Mouse (Mus musculus) hindbrain, postnatal 0 days (tissue): ENCODE results near the gene Fam173a. TPM values are rescaled to one million over a fixed set of nuclear protein-coding genes. Genes with fewer than 3 reads are reported as not detected.

Experiments
- ATAC-seq: fragments of 200-750 bp; cut with Nextera tagmentation; 2 replicates; pipeline ENCODE4 v1.8.0; 2017; ENCODE audit warnings: mild to moderate bottlenecking, moderate TSS enrichment, moderate library complexity
- DNase-seq: peaks from one replicate; pipeline ENCODE4 v3.0.0-alpha.2; 2015; ENCODE audit warnings: low spot score
- H3K27ac ChIP-seq: fragments of 300-500 bp; sonication (generic); 2 replicates; pipeline ENCODE4 v1.5.1; 2014; ENCODE audit warnings: mild to moderate bottlenecking
- H3K27me3 ChIP-seq: fragments of 300-500 bp; sonication (generic); 2 replicates; pipeline ENCODE4 v1.6.1; 2014; ENCODE audit warnings: low read length, mixed read lengths; ENCODE audit not compliant: insufficient read depth
- H3K36me3 ChIP-seq: fragments of 300-500 bp; sonication (generic); 2 replicates; pipeline ENCODE4 v1.6.1; 2014; ENCODE audit warnings: low read length, mixed read lengths; ENCODE audit not compliant: insufficient read depth
- H3K4me1 ChIP-seq: fragments of 300-500 bp; sonication (generic); 2 replicates; pipeline ENCODE4 v1.6.1; 2014; ENCODE audit warnings: antibody characterized with exemption, low read length, mixed read lengths; ENCODE audit not compliant: insufficient read depth
- H3K4me2 ChIP-seq: fragments of 300-500 bp; sonication (generic); 2 replicates; pipeline ENCODE4 v1.6.1; 2014; ENCODE audit warnings: low read depth, mild to moderate bottlenecking, low read length, moderate library complexity, mixed read lengths
- H3K4me3 ChIP-seq: fragments of 300-500 bp; sonication (generic); 2 replicates; pipeline ENCODE4 v1.5.1; 2014; ENCODE audit warnings: low read length
- H3K9ac ChIP-seq: fragments of 300-500 bp; sonication (generic); replicated peaks from 2 replicates; pipeline ENCODE4 v1.6.1; 2014; ENCODE audit warnings: mild to moderate bottlenecking, low read length, moderate library complexity, mixed read lengths
- H3K9me3 ChIP-seq: fragments of 300-500 bp; sonication (generic); 2 replicates; pipeline ENCODE4 v1.6.1; 2016; ENCODE audit warnings: low read length, mixed read lengths
- CTCF ChIP-seq: IDR thresholded peaks from 2 replicates; pipeline ENCODE4 v1.5.1; 2016; ENCODE audit warnings: antibody characterized with exemption, control low read depth, low read depth
- WGBS: fragments of 180-500 bp; shearing (Covaris S2); extraction: QIAGEN DNeasy Blood & Tissue Kit; methylation state at CpG from one replicate; pipeline ENCODE4 v1.1.7; 2014; 5-methylcytosine and 5-hydroxymethylcytosine counted together
- polyA plus RNA-seq: library from polyadenylated mRNA; unstranded; fragments of >200 nt; fragmentation: Nextera tagmentation; extraction: Ambion mirVana; gene quantifications from 2 replicates; pipeline ENCODE4 v1.2.1, GENCODE M21; 2015
- total RNA-seq: library from RNA; depleted of rRNA; stranded (reverse); fragments of >200 nt; gene quantifications from 2 replicates; pipeline ENCODE4 v1.2.3, GENCODE M21; 2014

Fam173a gene
- total and polyA plus RNA-seq, 2 experiments from 2014 or later, result 101 to 117 TPM

GRCm38 (mm10) chr17:25824362-25825142 is 31.9 kb upstream of the Fam173a start:
- H3K36me3 ChIP-seq, result peaks cover 16% of the 10 kb centered on the region; the same call in 1 of the 2 replicates
- H3K27me3 ChIP-seq, result no peaks in the 10 kb centered on the region
- no peak for ATAC-seq
- no peak for TF ChIP-seq CTCF
- H3K27ac ChIP-seq, result no peak overlapping the region
- H3K4me1 ChIP-seq, result peaks cover 25% of the 10 kb centered on the region
- H3K4me2 ChIP-seq, result peak overlapping the region; percentile 99
- H3K9ac ChIP-seq, result peak overlapping the region; percentile 78; the same call in 1 of the 2 replicates
- H3K4me3 ChIP-seq, result peak overlapping the region; percentile 56
- H3K9me3 ChIP-seq, result no peaks in the 10 kb centered on the region
- no peak for DNase-seq
- WGBS, result 80% methylated on average over 16 of the region's 17 CpGs

DNA sequence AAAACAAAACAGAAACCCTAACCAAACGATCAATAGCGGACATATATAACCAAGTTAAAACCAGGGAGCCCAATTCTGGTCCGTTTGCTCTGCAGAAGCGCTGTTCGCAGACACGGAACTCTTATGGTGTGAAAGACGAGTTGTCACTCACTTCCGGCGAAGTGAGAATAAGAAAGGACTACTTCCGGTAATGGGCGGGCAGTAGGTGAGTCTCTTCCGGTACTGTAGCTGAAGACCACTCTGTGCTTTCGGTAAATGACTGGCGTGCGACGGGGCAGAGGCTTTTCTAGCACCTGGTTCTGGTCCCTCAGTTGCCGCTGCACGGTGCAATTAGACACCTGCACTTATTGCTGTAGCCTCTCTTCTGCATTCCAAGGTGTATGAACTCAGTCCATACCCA is 30.8 kb upstream of the Fam173a start, which contains the start of gene Wdr24:
TSS of gene Wdr24 (plus strand) at position 176 of the 400 bp plus-strand sequence.
- no peak for TF ChIP-seq CTCF
- peaks cover 20% of the 10 kb centered on the region for H3K4me1 ChIP-seq
- H3K9ac ChIP-seq, result peak within 1 kb of the TSS; percentile 78
- peak within 1 kb of the TSS; percentile 56 for H3K4me3 ChIP-seq
- no peaks in the 10 kb centered on the region for H3K9me3 ChIP-seq
- under 1% methylated on average over 18 of the region's 18 CpGs for WGBS
- ATAC-seq (peak; percentile 73; the same call in 1 of the 2 replicates), DNase-seq (peak; percentile 94)
- peaks cover 17% of the 10 kb centered on the region; the same call in 1 of the 2 replicates for H3K36me3 ChIP-seq
- H3K27me3 ChIP-seq, result no peaks in the 10 kb centered on the region
- peak within 1 kb of the TSS; percentile 67 for H3K27ac ChIP-seq
- H3K4me2 ChIP-seq, result peak within 1 kb of the TSS; percentile 99

- H3K27ac ChIP-seq, result no peak overlapping the region
- no peaks in the 10 kb centered on the region for H3K9me3 ChIP-seq
- no peak overlapping the region for H3K9ac ChIP-seq
- peaks cover 15% of the 10 kb centered on the region; the same call in 1 of the 2 replicates for H3K36me3 ChIP-seq
- 15% methylated on average over 46 of the region's 46 CpGs for WGBS
- no peak for DNase-seq
- no peak for ATAC-seq
- TF ChIP-seq CTCF, result no peak
- H3K4me2 ChIP-seq, result no peak overlapping the region
- peaks cover 4% of the 10 kb centered on the region for H3K4me1 ChIP-seq
- H3K4me3 ChIP-seq, result no peak overlapping the region
- H3K27me3 ChIP-seq, result no peaks in the 10 kb centered on the region
These were observed 26.4 kb upstream of the Fam173a start for GRCm38 (mm10) chr17:25818851-25819780.

DNA sequence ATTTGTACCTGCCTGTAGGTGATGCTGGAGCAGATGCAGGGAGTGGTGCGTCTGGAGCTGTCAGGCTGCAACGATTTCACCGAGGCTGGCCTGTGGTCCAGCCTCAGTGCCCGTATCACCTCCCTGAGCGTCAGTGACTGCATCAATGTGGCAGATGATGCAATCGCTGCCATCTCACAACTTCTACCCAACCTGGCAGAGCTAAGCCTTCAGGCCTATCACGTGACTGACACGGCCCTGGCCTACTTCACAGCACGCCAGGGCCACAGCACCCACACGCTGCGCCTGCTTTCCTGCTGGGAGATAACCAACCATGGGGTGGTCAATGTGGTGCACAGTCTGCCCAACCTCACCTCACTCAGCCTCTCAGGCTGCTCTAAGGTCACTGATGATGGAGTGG is 25.0 kb upstream of the Fam173a start:
- H3K27me3 ChIP-seq, result no peaks in the 10 kb centered on the region
- WGBS, result 80% methylated on average over 11 of the region's 11 CpGs
- ATAC-seq (no peak), DNase-seq (no peak)
- no peak for TF ChIP-seq CTCF
- no peak overlapping the region for H3K4me2 ChIP-seq
- H3K9ac ChIP-seq, result no peak overlapping the region
- H3K4me1 ChIP-seq, result peaks cover 10% of the 10 kb centered on the region
- no peak overlapping the region for H3K4me3 ChIP-seq
- no peak overlapping the region for H3K27ac ChIP-seq
- no peaks in the 10 kb centered on the region for H3K9me3 ChIP-seq
- peaks cover 15% of the 10 kb centered on the region; the same call in 1 of the 2 replicates for H3K36me3 ChIP-seq

DNA sequence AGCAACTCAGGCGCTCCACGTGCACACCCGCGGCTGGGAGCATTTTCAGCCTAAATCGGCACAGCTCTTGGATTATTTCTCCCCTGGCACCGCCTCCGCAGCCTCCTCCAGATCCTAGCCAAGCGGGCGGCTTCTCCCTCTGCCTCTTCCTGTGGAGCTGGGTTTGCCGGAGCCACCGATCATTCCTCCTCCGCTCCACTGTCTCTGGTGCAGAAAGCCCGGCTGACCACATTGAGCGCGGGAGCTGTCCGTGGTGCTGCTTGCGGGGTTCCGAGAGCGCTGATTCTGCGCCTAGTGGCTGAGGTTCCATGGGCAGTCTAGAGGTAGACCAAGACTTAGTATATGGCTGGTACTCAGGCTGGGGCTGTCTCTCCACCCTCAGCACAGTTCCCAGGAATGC is 20.8 kb upstream of the Fam173a start:
- Histone ChIP-seq H3K27ac (0 out of 2 replicates have a peak overlapping the region, but pooled peaks have one; percentile 29), H3K9me3 (no peaks in the 10 kb centered on the region), H3K36me3 (peaks cover 11% of the 10 kb centered on the region; the same call in 1 of the 2 replicates), H3K4me2 (peak overlapping the region; percentile 46), H3K4me3 (peak overlapping the region; percentile 8; the same call in 1 of the 2 replicates), H3K4me1 (peaks cover 21% of the 10 kb centered on the region), H3K9ac (peak overlapping the region; percentile 35), H3K27me3 (no peaks in the 10 kb centered on the region)
- 2% methylated on average over 20 of the region's 20 CpGs for WGBS
- TF ChIP-seq CTCF, result peak; percentile 77
- ATAC-seq, result peak; percentile 32; the same call in 1 of the 2 replicates
- DNase-seq, result peak; percentile 82

GRCm38 (mm10) chr17:25810890-25811289 is 18.2 kb upstream of the Fam173a start:
- Histone ChIP-seq H3K9ac (peak overlapping the region; percentile 89; the same call in 1 of the 2 replicates), H3K9me3 (no peaks in the 10 kb centered on the region), H3K4me2 (peak overlapping the region; percentile 75), H3K27ac (no peak overlapping the region), H3K27me3 (no peaks in the 10 kb centered on the region), H3K36me3 (no peaks in the 10 kb centered on the region), H3K4me1 (peaks cover 26% of the 10 kb centered on the region), H3K4me3 (peak overlapping the region; percentile 68; the same call in 1 of the 2 replicates)
- 74% methylated on average over 4 of the region's 4 CpGs for whole genome bisulfite sequencing
- DNase-seq (no peak), ATAC-seq (no peak)
- TF ChIP-seq CTCF, result no peak
